Mouse (Mus musculus) G1E (cell line): ENCODE data around the gene Zc3h14.

ENCODE experiments used
- CTCF ChIP-seq: IDR thresholded peaks from 2 replicates; pipeline ENCODE4 v1.5.1; 2012; ENCODE audit warnings: low read depth, low read length, inconsistent platforms, mixed read lengths
- GATA1 ChIP-seq: IDR thresholded peaks from 2 replicates; pipeline ENCODE4 v1.6.1; 2012; ENCODE audit warnings: borderline replicate concordance, low read length, inconsistent platforms, mixed read lengths
- POLR2AphosphoS5 ChIP-seq: IDR thresholded peaks from 2 replicates; pipeline ENCODE4 v1.6.1; 2012; ENCODE audit warnings: low read depth, low read length, inconsistent platforms; ENCODE audit not compliant: insufficient replicate concordance
- TAL1 ChIP-seq: conservative IDR thresholded peaks from 2 replicates; pipeline ENCODE4 v1.6.1; 2012; ENCODE audit warnings: low read depth, low read length, inconsistent platforms, mixed read lengths

DNA sequence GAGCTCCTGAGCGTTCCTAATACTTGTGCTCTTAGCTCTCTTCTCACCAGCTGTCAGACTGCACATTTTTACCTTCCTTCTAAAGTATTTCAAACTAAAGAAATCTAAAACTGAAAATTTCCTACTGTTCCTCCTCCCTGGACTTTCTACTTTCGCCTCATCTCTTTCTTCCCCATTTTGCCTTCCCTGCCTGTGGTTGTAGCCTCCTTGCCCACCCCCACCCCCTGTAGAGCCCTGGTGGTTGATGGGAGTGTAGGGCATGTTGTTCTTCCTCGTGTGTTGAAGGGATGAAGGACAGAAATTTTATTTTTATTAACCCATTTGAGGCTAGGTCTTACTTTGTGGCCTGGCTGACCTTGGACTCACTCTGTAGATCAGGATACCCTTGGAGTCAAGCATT is 30.7 kb downstream of the Zc3h14 start:
- no peak for TF ChIP-seq CTCF
- no peak for TF ChIP-seq POLR2AphosphoS5
- no peak for TF ChIP-seq TAL1
- no peak for TF ChIP-seq GATA1
